Mouse (Mus musculus) cortical plate, adult 2 months (tissue): ENCODE measurements around the gene Trim14. TPM values are rescaled to one million over a fixed set of nuclear protein-coding genes. Genes with fewer than 3 reads are reported as not detected.

Experiments
- H3K27ac ChIP-seq: fragments of 200-500 bp; 2 replicates; pipeline ENCODE4 v1.5.1; 2012; ENCODE audit warnings: low read length, control low read depth, inconsistent platforms; ENCODE audit not compliant: insufficient read depth
- H3K4me1 ChIP-seq: fragments of 200-500 bp; 2 replicates; pipeline ENCODE4 v1.6.1; 2011; ENCODE audit warnings: low read length; ENCODE audit not compliant: control insufficient read depth, insufficient read depth
- H3K4me3 ChIP-seq: fragments of 200-500 bp; 2 replicates; pipeline ENCODE4 v1.5.1; 2011; ENCODE audit warnings: mild to moderate bottlenecking, low read length, control low read depth; ENCODE audit not compliant: insufficient read depth
- CTCF ChIP-seq: fragments of 200-500 bp; IDR thresholded peaks from 2 replicates; pipeline ENCODE4 v1.5.1; 2011; ENCODE audit warnings: mild to moderate bottlenecking, control low read depth, low read length; ENCODE audit not compliant: insufficient read depth; ENCODE audit errors: extremely low read depth
- POLR2A ChIP-seq: fragments of 200-500 bp; IDR thresholded peaks from 2 replicates; pipeline ENCODE4 v1.6.1; 2011; ENCODE audit warnings: mild to moderate bottlenecking, low read length, control low read depth; ENCODE audit not compliant: insufficient read depth; ENCODE audit errors: extremely low read depth
- polyA plus RNA-seq: library from polyadenylated mRNA; depleted of rRNA; stranded (reverse); fragments of >200 nt; gene quantifications from 2 replicates; pipeline ENCODE4 v1.2.3, GENCODE M21; 2012

Gene Trim14
- polyA plus RNA-seq, 1 experiment = 1.0 TPM

GRCm38 (mm10) chr4:46487348-46487747, 48.6 kb downstream of the Trim14 start:
- no peak overlapping the region for H3K4me3 ChIP-seq
- no peak for TF ChIP-seq POLR2A
- no peak for TF ChIP-seq CTCF
- H3K27ac ChIP-seq = no peak overlapping the region
- H3K4me1 ChIP-seq = no peaks in the 10 kb centered on the region

GRCm38 (mm10) chr4:46485696-46486417, 50.1 kb downstream of the Trim14 start:
- no peaks in the 10 kb centered on the region for H3K4me1 ChIP-seq
- H3K4me3 ChIP-seq = no peak overlapping the region
- no peak overlapping the region for H3K27ac ChIP-seq
- TF ChIP-seq CTCF = no peak
- no peak for TF ChIP-seq POLR2A

- TF ChIP-seq POLR2A (no peak), CTCF (no peak)
- Histone ChIP-seq H3K4me1 (no peaks in the 10 kb centered on the region), H3K4me3 (no peak overlapping the region)
Measured at GRCm38 (mm10) chr4:46479081-46479480, 56.9 kb downstream of the Trim14 start.

GRCm38 (mm10) chr4:46475101-46475500, 60.8 kb downstream of the Trim14 start:
- H3K27ac ChIP-seq = no peak overlapping the region
- H3K4me1 ChIP-seq = no peaks in the 10 kb centered on the region
- no peak for TF ChIP-seq CTCF
- TF ChIP-seq POLR2A = no peak
- H3K4me3 ChIP-seq = no peak overlapping the region

More at GRCm38 (mm10) chr4:46479081-46479480, 56.9 kb downstream of the Trim14 start:
- no peak overlapping the region for H3K27ac ChIP-seq

- TF ChIP-seq POLR2A (no peak), CTCF (peak; percentile 43)
Measured at GRCm38 (mm10) chr4:46465740-46466139, 70.2 kb downstream of the Trim14 start.

GRCm38 (mm10) chr4:46463130-46463830, 72.7 kb downstream of the Trim14 start:
- H3K4me3 ChIP-seq = no peak overlapping the region
- TF ChIP-seq CTCF = peak; percentile 30; the same call in 1 of the 2 replicates
- no peak for TF ChIP-seq POLR2A
- no peak overlapping the region for H3K27ac ChIP-seq
- peaks cover 1% of the 10 kb centered on the region for H3K4me1 ChIP-seq

More at GRCm38 (mm10) chr4:46465740-46466139, 70.2 kb downstream of the Trim14 start:
- no peak overlapping the region for H3K27ac ChIP-seq
- no peak overlapping the region for H3K4me3 ChIP-seq
- no peaks in the 10 kb centered on the region for H3K4me1 ChIP-seq

- H3K27ac ChIP-seq = no peak overlapping the region
- no peak overlapping the region for H3K4me3 ChIP-seq
- peaks cover 2% of the 10 kb centered on the region for H3K4me1 ChIP-seq
- TF ChIP-seq CTCF = no peak
- TF ChIP-seq POLR2A = no peak
Measured at GRCm38 (mm10) chr4:46458411-46458810, 77.5 kb downstream of the Trim14 start.

- no peak for TF ChIP-seq CTCF
- no peak overlapping the region for H3K27ac ChIP-seq
Measured at GRCm38 (mm10) chr4:46457186-46457585, 78.8 kb downstream of the Trim14 start.

GRCm38 (mm10) chr4:46456762-46457161, 79.2 kb downstream of the Trim14 start:
- Histone ChIP-seq H3K4me3 (no peak overlapping the region), H3K27ac (no peak overlapping the region), H3K4me1 (peaks cover 5% of the 10 kb centered on the region)
- TF ChIP-seq CTCF (no peak), POLR2A (no peak)

More at GRCm38 (mm10) chr4:46457186-46457585, 78.8 kb downstream of the Trim14 start:
- Histone ChIP-seq H3K4me1 (peaks cover 5% of the 10 kb centered on the region), H3K4me3 (no peak overlapping the region)

- TF ChIP-seq POLR2A (no peak), CTCF (no peak)
- Histone ChIP-seq H3K4me1 (peaks cover 5% of the 10 kb centered on the region), H3K4me3 (no peak overlapping the region), H3K27ac (no peak overlapping the region)
Measured at GRCm38 (mm10) chr4:46454097-46454864, 81.7 kb downstream of the Trim14 start.
